Mouse (Mus musculus) erythroblast, embryonic 14.5 days (primary cell): ENCODE measurements around the gene Tnfrsf19.

Source experiments
- GATA1 ChIP-seq: IDR thresholded peaks from 2 replicates; pipeline ENCODE4 v1.6.1; 2012; ENCODE audit warnings: low read length, inconsistent platforms, mixed read lengths
- TAL1 ChIP-seq: IDR thresholded peaks from 3 replicates; pipeline ENCODE4 v1.6.1; 2012; ENCODE audit warnings: low read length, inconsistent platforms, mixed read lengths

DNA sequence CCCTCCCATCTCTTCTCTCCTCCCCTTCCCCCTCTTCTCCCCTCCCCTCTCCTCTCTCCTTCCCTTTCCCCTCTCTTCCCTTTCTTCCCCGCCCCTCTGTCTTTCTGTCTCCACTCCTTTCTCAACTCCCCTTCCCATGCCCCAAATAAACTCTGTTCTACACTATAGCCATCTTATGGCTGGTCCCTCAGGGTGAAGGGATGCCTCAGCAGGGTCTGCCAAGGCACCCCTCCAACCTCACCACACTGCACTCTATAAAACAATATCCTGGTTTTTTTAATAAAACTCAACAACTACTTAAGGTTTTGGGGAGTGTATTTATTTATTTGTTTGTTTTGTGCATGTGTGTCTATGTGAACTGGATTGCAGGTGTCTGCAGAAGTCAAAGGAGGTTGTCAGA, 9.6 kb upstream of the Tnfrsf19 start:
- TF ChIP-seq GATA1 (no peak), TAL1 (no peak)
